Mouse (Mus musculus): ENCODE results near the gene Myo5c.
A peak's percentile ranks its signal among the peaks of the same experiment; 100 is the strongest.

DNA sequence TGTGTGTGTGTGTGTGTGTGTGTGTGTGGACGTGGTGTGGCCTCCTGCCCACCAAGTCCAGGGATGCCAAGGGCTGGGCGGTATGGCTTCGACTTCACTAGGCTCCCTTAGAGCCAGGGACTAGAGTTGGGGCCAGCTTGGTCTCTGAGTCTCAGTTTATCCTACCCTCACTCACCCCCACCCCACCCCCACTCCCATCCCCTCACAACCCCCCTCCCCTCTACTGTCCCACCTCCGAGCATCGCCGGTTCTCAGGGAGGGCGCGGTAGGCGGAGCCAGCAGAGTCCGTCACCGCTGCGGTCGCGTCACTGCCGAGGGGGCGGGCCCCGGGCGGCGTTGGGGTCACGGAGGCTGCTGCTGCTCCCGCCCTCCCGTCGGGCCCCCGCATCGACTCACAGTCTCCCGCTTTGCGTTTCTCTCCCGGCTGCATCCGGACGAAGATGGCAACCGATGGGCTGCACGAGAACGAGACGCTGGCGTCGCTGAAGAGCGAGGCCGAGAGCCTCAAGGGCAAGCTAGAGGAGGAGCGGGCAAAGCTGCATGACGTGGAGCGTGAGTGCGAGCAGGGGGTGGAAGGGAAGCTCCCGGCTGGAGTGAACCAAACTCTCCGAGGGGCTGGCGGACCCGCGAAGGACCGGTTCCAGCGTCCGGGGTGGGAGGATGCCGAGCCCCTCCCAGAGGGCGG, 82.2 kb downstream of the Myo5c start:
- no peak for TF ChIP-seq ZC3H11A (IDR thresholded peaks at IDR 0.05; ENCODE audit: low read depth, low read length)
- no peak for TF ChIP-seq ELF1 (IDR thresholded peaks at IDR 0.05; ENCODE audit: low read depth, low read length)
- TF ChIP-seq EP300 (IDR thresholded peaks at IDR 0.05; ENCODE audit: low read length): no peak
- no peak for TF ChIP-seq CTCF (conservative IDR thresholded peaks at IDR 0.05 in 1 of 2, IDR thresholded peaks at IDR 0.05 in 1 of 2; ENCODE audit: low read depth in 2 of 2, low read length in 2 of 2)
- TF ChIP-seq JUND (conservative IDR thresholded peaks at IDR 0.05; ENCODE audit: low read depth, low read length): no peak
- TF ChIP-seq USF2 (conservative IDR thresholded peaks at IDR 0.05; ENCODE audit: low read depth, low read length): no peak
- no peak for TF ChIP-seq USF1 (IDR thresholded peaks at IDR 0.05; ENCODE audit: low read depth, low read length)
- no peak for TF ChIP-seq ZKSCAN1 (IDR thresholded peaks at IDR 0.05; ENCODE audit: borderline replicate concordance, low read depth, low read length)
- TF ChIP-seq CHD1 (IDR thresholded peaks at IDR 0.05; ENCODE audit: low read depth, low read length): no peak
- TF ChIP-seq POLR2A (IDR thresholded peaks at IDR 0.05; ENCODE audit: low read depth, low read length): peak; percentile 50; the same call in 1 of the 2 replicates
- no peak for TF ChIP-seq MAFK (IDR thresholded peaks at IDR 0.05; ENCODE audit: insufficient replicate concordance, low read length)
- no peak for TF ChIP-seq BHLHE40 (IDR thresholded peaks at IDR 0.05; ENCODE audit: low read depth, low read length)

Data from CH12.LX (cell line).